Mouse (Mus musculus) frontal cortex, postnatal 10 days (tissue): ENCODE measurements around the gene Olfr304.
"Not testable (repeated sequence)": the region's sequence is repeated elsewhere in the genome, so short reads cannot be mapped to it uniquely, and the experiment has no call there.

Experiments used
- DNase-seq, 2 experiments: peaks; one replicate each; pipeline ENCODE4 v3.0.0; 2022; ENCODE audit warnings: low spot score in 2 of 2, mixed read lengths in 1 of 2

Gene Olfr304

GRCm38 (mm10) chr7:86386558-86386957 lies at the start of gene Olfr304:
Gene Olfr304, minus strand, starts transcription at chr7:86386658.
- no peak for DNase-seq

- DNase-seq: no peak
These were observed 17.1 kb upstream of the Olfr304 start, which contains the start of gene Olfr301 for GRCm38 (mm10) chr7:86403546-86403945. Gene Olfr301, plus strand, starts transcription at chr7:86403846.

GRCm38 (mm10) chr7:86397689-86398088 lies 11.2 kb upstream of the Olfr304 start, which contains the start of gene Olfr303:
Gene Olfr303, minus strand, starts transcription at chr7:86397789.
- no peak for DNase-seq

- DNase-seq: no peak
These were observed 689 bp downstream of the Olfr304 start for GRCm38 (mm10) chr7:86385769-86386168.

- DNase-seq: no peak
These were observed 19.6 kb downstream of the Olfr304 start, which contains the start of gene Olfr305 for GRCm38 (mm10) chr7:86366828-86367227. Gene Olfr305, minus strand, starts transcription at chr7:86366928.

- not testable (repeated sequence) for DNase-seq
These were observed 40.2 kb downstream of the Olfr304 start for GRCm38 (mm10) chr7:86346296-86346695.

- DNase-seq: no peak
These were observed 42.2 kb downstream of the Olfr304 start for GRCm38 (mm10) chr7:86344253-86344652.

GRCm38 (mm10) chr7:86342881-86343565 lies 43.4 kb downstream of the Olfr304 start:
- DNase-seq: no peak

GRCm38 (mm10) chr7:86337486-86337885 lies 49.0 kb downstream of the Olfr304 start, which contains the start of gene Olfr307:
Gene Olfr307, minus strand, starts transcription at chr7:86337586.
- no peak for DNase-seq
